Comparison of ENCODE assay signal across 8 mouse cellular contexts in the genomic region with DNA sequence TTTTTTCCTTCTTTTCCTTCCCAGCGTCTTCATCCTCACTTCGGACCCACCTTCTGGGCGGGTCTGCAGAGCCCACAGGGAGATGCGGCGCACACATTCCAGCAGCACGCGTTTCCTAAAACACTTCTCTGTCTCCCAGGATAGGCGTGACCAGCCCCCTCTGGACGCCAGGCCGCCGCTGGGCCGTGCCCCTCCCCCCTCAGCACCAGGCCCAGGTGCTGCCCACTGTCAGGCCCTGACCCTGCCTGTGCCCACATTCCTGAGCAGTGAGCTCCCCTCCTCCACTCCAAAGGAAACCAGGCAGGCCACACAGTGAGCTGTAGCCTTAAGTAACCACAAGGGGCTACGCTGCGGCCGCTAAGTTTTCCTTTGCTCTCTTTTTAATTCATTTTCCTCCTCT. TPM values are rescaled to one million over a fixed set of nuclear protein-coding genes. Genes with fewer than 3 reads are reported as not detected.
DNase-seq lines count a peak whose midpoint lies in the region; ATAC-seq lines count a peak whose summit lies in the region.

No protein-coding gene starts in this region.

- ATAC-seq in forebrain, embryonic 11.5 days (replicated peaks; ENCODE audit: low FRiP score), result no peak
- ATAC-seq in forebrain, embryonic 12.5 days (ENCODE audit: low FRiP score), result no peak
- no peak; the same call in 1 of the 2 replicates for ATAC-seq in embryonic facial prominence, embryonic 15.5 days (ENCODE audit: insufficient number of reproducible peaks, low FRiP score, low TSS enrichment, low read depth)
- peak; percentile 69; the same call in 1 of the 2 replicates for ATAC-seq in kidney, embryonic 16.5 days (ENCODE audit: low FRiP score, low TSS enrichment)
- no peak for ATAC-seq in midbrain, embryonic 13.5 days

- peaks cover 12% of the 10 kb centered on the region for H3K4me1 ChIP-seq in forebrain, embryonic 11.5 days (replicated peaks; ENCODE audit: control insufficient read depth, insufficient read depth, low read length)
- peaks cover 18% of the 10 kb centered on the region for H3K4me1 ChIP-seq in forebrain, embryonic 12.5 days
- peaks cover 75% of the 10 kb centered on the region for H3K4me1 ChIP-seq in embryonic facial prominence, embryonic 15.5 days
- H3K4me1 ChIP-seq in kidney, embryonic 16.5 days (ENCODE audit: insufficient read depth, low read length), result peaks cover 75% of the 10 kb centered on the region
- H3K4me1 ChIP-seq in midbrain, embryonic 13.5 days (replicated peaks), result peaks cover 12% of the 10 kb centered on the region

- no peaks in the 10 kb centered on the region for H3K9me3 ChIP-seq in forebrain, embryonic 11.5 days (ENCODE audit: control insufficient read depth, low read length)
- no peaks in the 10 kb centered on the region for H3K9me3 ChIP-seq in forebrain, embryonic 12.5 days
- no peaks in the 10 kb centered on the region for H3K9me3 ChIP-seq in embryonic facial prominence, embryonic 15.5 days (replicated peaks)
- H3K9me3 ChIP-seq in kidney, embryonic 16.5 days (ENCODE audit: low read length), result no peaks in the 10 kb centered on the region
- no peaks in the 10 kb centered on the region for H3K9me3 ChIP-seq in midbrain, embryonic 13.5 days

- DNase-seq in forebrain, embryonic 11.5 days (ENCODE audit: low spot score), result no peak
- DNase-seq in right cerebral cortex, adult 18-20 months, result no peak
- DNase-seq in layer of hippocampus, adult 8-10 months (ENCODE audit: low spot score in 2 of 2), result no peak
- DNase-seq in frontal cortex, postnatal 36 days (ENCODE audit: low spot score in 2 of 2), result no peak

- no peak overlapping the region for H3K27ac ChIP-seq in forebrain, embryonic 11.5 days (ENCODE audit: low read depth, low read length)
- no peak overlapping the region for H3K27ac ChIP-seq in forebrain, embryonic 12.5 days
- peak overlapping the region; percentile 73 for H3K27ac ChIP-seq in embryonic facial prominence, embryonic 15.5 days (replicated peaks)
- H3K27ac ChIP-seq in kidney, embryonic 16.5 days (ENCODE audit: low read length), result peak overlapping the region; percentile 79
- H3K27ac ChIP-seq in midbrain, embryonic 13.5 days, result no peak overlapping the region

- 0 out of 2 replicates have a peak overlapping the region, but pooled peaks have one; percentile 11 for H3K4me2 ChIP-seq in forebrain, embryonic 11.5 days (ENCODE audit: low read depth, low read length, severe bottlenecking)
- H3K4me2 ChIP-seq in forebrain, embryonic 12.5 days, result no peak overlapping the region
- peak overlapping the region; percentile 34 for H3K4me2 ChIP-seq in embryonic facial prominence, embryonic 15.5 days (replicated peaks)
- H3K4me2 ChIP-seq in kidney, embryonic 16.5 days (replicated peaks; ENCODE audit: low read depth, low read length), result peak overlapping the region; percentile 27
- H3K4me2 ChIP-seq in midbrain, embryonic 13.5 days (replicated peaks), result no peak overlapping the region

- H3K4me3 ChIP-seq in forebrain, embryonic 11.5 days (ENCODE audit: low read depth, low read length), result no peak overlapping the region
- no peak overlapping the region for H3K4me3 ChIP-seq in forebrain, embryonic 12.5 days (replicated peaks)
- H3K4me3 ChIP-seq in embryonic facial prominence, embryonic 15.5 days (replicated peaks), result no peak overlapping the region
- no peak overlapping the region for H3K4me3 ChIP-seq in kidney, embryonic 16.5 days (ENCODE audit: low read length)
- no peak overlapping the region for H3K4me3 ChIP-seq in midbrain, embryonic 13.5 days (replicated peaks)

- no peaks in the 10 kb centered on the region for H3K27me3 ChIP-seq in forebrain, embryonic 11.5 days (ENCODE audit: control insufficient read depth, insufficient read depth, low read length)
- no peaks in the 10 kb centered on the region for H3K27me3 ChIP-seq in forebrain, embryonic 12.5 days
- no peaks in the 10 kb centered on the region for H3K27me3 ChIP-seq in embryonic facial prominence, embryonic 15.5 days
- H3K27me3 ChIP-seq in kidney, embryonic 16.5 days (ENCODE audit: insufficient read depth, low read length), result no peaks in the 10 kb centered on the region
- no peaks in the 10 kb centered on the region for H3K27me3 ChIP-seq in midbrain, embryonic 13.5 days

- H3K9ac ChIP-seq in forebrain, embryonic 11.5 days (ENCODE audit: low read length), result no peak overlapping the region
- no peak overlapping the region for H3K9ac ChIP-seq in forebrain, embryonic 12.5 days
- H3K9ac ChIP-seq in embryonic facial prominence, embryonic 15.5 days, result no peak overlapping the region
- H3K9ac ChIP-seq in kidney, embryonic 16.5 days (replicated peaks; ENCODE audit: low read length), result peak overlapping the region; percentile 42
- H3K9ac ChIP-seq in midbrain, embryonic 13.5 days (replicated peaks), result peak overlapping the region; percentile 51; the same call in 1 of the 2 replicates

- WGBS in forebrain, embryonic 11.5 days, result 6% methylated on average over 15 of the region's 15 CpGs
- WGBS in forebrain, embryonic 12.5 days, result 8% methylated on average over 15 of the region's 15 CpGs
- 7% methylated on average over 15 of the region's 15 CpGs for WGBS in embryonic facial prominence, embryonic 15.5 days
- 7% methylated on average over 15 of the region's 15 CpGs for WGBS in kidney, embryonic 16.5 days
- 6% methylated on average over 15 of the region's 15 CpGs for WGBS in midbrain, embryonic 13.5 days

- H3K36me3 ChIP-seq in forebrain, embryonic 11.5 days (ENCODE audit: control insufficient read depth, insufficient read depth, low read length), result no peaks in the 10 kb centered on the region
- H3K36me3 ChIP-seq in forebrain, embryonic 12.5 days (replicated peaks), result no peaks in the 10 kb centered on the region
- no peaks in the 10 kb centered on the region for H3K36me3 ChIP-seq in embryonic facial prominence, embryonic 15.5 days
- H3K36me3 ChIP-seq in kidney, embryonic 16.5 days (ENCODE audit: insufficient read depth, low read length), result no peaks in the 10 kb centered on the region
- H3K36me3 ChIP-seq in midbrain, embryonic 13.5 days, result no peaks in the 10 kb centered on the region

RNA-seq across cellular contexts. Expression of a gene that starts 17.5 kb away (rescaled TPM):
- polyA plus RNA-seq in forebrain, embryonic 11.5 days (2014; fragmentation: Nextera tagmentation; extraction: Ambion mirVana), result 11.9 and 12.3 TPM in 2 replicates
- polyA plus RNA-seq in forebrain, embryonic 12.5 days (2016; fragmentation: Nextera tagmentation; extraction: Ambion mirVana), result 24.6 and 25.3 TPM in 2 replicates
- polyA plus RNA-seq in embryonic facial prominence, embryonic 15.5 days (2015; fragmentation: Nextera tagmentation; extraction: Ambion mirVana), result 51.5 and 52.8 TPM in 2 replicates
- polyA plus RNA-seq in kidney, embryonic 16.5 days (2015; fragmentation: Nextera tagmentation; extraction: Ambion mirVana), result 60.5 and 67.2 TPM in 2 replicates
- polyA plus RNA-seq in midbrain, embryonic 13.5 days (2015; fragmentation: Nextera tagmentation; extraction: Ambion mirVana), result 16.2 and 18.3 TPM in 2 replicates
- 10 to 100 TPM; 38.1 to 45.8 (median 40.2) TPM for total RNA-seq in layer of hippocampus, adult 8-10 months (2022)

RNA-seq across cellular contexts. Expression of a gene that starts 35.3 kb away (rescaled TPM):
- polyA plus RNA-seq in forebrain, embryonic 11.5 days (2014; fragmentation: Nextera tagmentation; extraction: Ambion mirVana), result 1,156 and 1,197 TPM in 2 replicates
- 860 and 944 TPM in 2 replicates for polyA plus RNA-seq in forebrain, embryonic 12.5 days (2016; fragmentation: Nextera tagmentation; extraction: Ambion mirVana)
- polyA plus RNA-seq in embryonic facial prominence, embryonic 15.5 days (2015; fragmentation: Nextera tagmentation; extraction: Ambion mirVana), result 1,780 and 1,815 TPM in 2 replicates
- polyA plus RNA-seq in kidney, embryonic 16.5 days (2015; fragmentation: Nextera tagmentation; extraction: Ambion mirVana), result 1,527 and 1,553 TPM in 2 replicates
- 905 and 914 TPM in 2 replicates for polyA plus RNA-seq in midbrain, embryonic 13.5 days (2015; fragmentation: Nextera tagmentation; extraction: Ambion mirVana)
- total RNA-seq in layer of hippocampus, adult 8-10 months (2022), result 100 to 1,000 TPM; 188 to 289 (median 230) TPM

RNA-seq across cellular contexts. Expression of a gene that starts 39.4 kb away (rescaled TPM):
- 20.6 and 22.0 TPM in 2 replicates for polyA plus RNA-seq in forebrain, embryonic 11.5 days (2014; fragmentation: Nextera tagmentation; extraction: Ambion mirVana)
- 20.0 and 23.2 TPM in 2 replicates for polyA plus RNA-seq in forebrain, embryonic 12.5 days (2016; fragmentation: Nextera tagmentation; extraction: Ambion mirVana)
- 29.2 and 32.8 TPM in 2 replicates for polyA plus RNA-seq in embryonic facial prominence, embryonic 15.5 days (2015; fragmentation: Nextera tagmentation; extraction: Ambion mirVana)
- 27.3 and 27.5 TPM in 2 replicates for polyA plus RNA-seq in kidney, embryonic 16.5 days (2015; fragmentation: Nextera tagmentation; extraction: Ambion mirVana)
- 26.1 and 28.7 TPM in 2 replicates for polyA plus RNA-seq in midbrain, embryonic 13.5 days (2015; fragmentation: Nextera tagmentation; extraction: Ambion mirVana)
- 10 to 100 TPM; 34.0 to 58.6 (median 41.9) TPM for total RNA-seq in layer of hippocampus, adult 8-10 months (2022)

RNA-seq across cellular contexts. Expression of a gene that starts 41.1 kb away (rescaled TPM):
- 54.8 and 62.4 TPM in 2 replicates for polyA plus RNA-seq in forebrain, embryonic 11.5 days (2014; fragmentation: Nextera tagmentation; extraction: Ambion mirVana)
- 60.4 and 67.4 TPM in 2 replicates for polyA plus RNA-seq in forebrain, embryonic 12.5 days (2016; fragmentation: Nextera tagmentation; extraction: Ambion mirVana)
- 36.2 and 36.4 TPM in 2 replicates for polyA plus RNA-seq in embryonic facial prominence, embryonic 15.5 days (2015; fragmentation: Nextera tagmentation; extraction: Ambion mirVana)
- 44.3 and 48.8 TPM in 2 replicates for polyA plus RNA-seq in kidney, embryonic 16.5 days (2015; fragmentation: Nextera tagmentation; extraction: Ambion mirVana)
- polyA plus RNA-seq in midbrain, embryonic 13.5 days (2015; fragmentation: Nextera tagmentation; extraction: Ambion mirVana), result 48.6 and 49.1 TPM in 2 replicates
- total RNA-seq in layer of hippocampus, adult 8-10 months (2022), result 10 to 100 TPM; 72.7 to 85.7 (median 77.4) TPM

RNA-seq across cellular contexts. Expression of a gene that starts 57.9 kb away (rescaled TPM):
- not detected in 2 replicates for polyA plus RNA-seq in forebrain, embryonic 11.5 days (2014; fragmentation: Nextera tagmentation; extraction: Ambion mirVana)
- polyA plus RNA-seq in forebrain, embryonic 12.5 days (2016; fragmentation: Nextera tagmentation; extraction: Ambion mirVana), result not detected in 2 replicates
- polyA plus RNA-seq in embryonic facial prominence, embryonic 15.5 days (2015; fragmentation: Nextera tagmentation; extraction: Ambion mirVana), result not detected in 2 replicates
- 0.94 and 2.1 TPM in 2 replicates for polyA plus RNA-seq in kidney, embryonic 16.5 days (2015; fragmentation: Nextera tagmentation; extraction: Ambion mirVana)
- polyA plus RNA-seq in midbrain, embryonic 13.5 days (2015; fragmentation: Nextera tagmentation; extraction: Ambion mirVana), result not detected in 2 replicates
- not detected for total RNA-seq in layer of hippocampus, adult 8-10 months (2022)

Comparison
In these comparisons a context has a peak if more than half of its experiments do, and no peak if none do; other contexts are left out.
1. H3K4me2 ChIP-seq: peak in forebrain, embryonic 11.5 days (single experiment), embryonic facial prominence, embryonic 15.5 days (single experiment) and kidney, embryonic 16.5 days (single experiment); none in forebrain, embryonic 12.5 days (single experiment) and midbrain, embryonic 13.5 days (single experiment).
2. H3K27ac ChIP-seq: peak in embryonic facial prominence, embryonic 15.5 days (single experiment) and kidney, embryonic 16.5 days (single experiment); none in forebrain, embryonic 11.5 days (single experiment), forebrain, embryonic 12.5 days (single experiment) and midbrain, embryonic 13.5 days (single experiment).
3. H3K9ac ChIP-seq: peak in kidney, embryonic 16.5 days (single experiment) and midbrain, embryonic 13.5 days (single experiment); none in forebrain, embryonic 11.5 days (single experiment), forebrain, embryonic 12.5 days (single experiment) and embryonic facial prominence, embryonic 15.5 days (single experiment).